Mouse (Mus musculus) testis, postnatal 14 days (tissue): ENCODE measurements around the gene Cpne5.
"Not testable (repeated sequence)": the region's sequence is repeated elsewhere in the genome, so short reads cannot be mapped to it uniquely, and the experiment has no call there.

ENCODE experiments used
- DNase-seq: peaks from one replicate; pipeline ENCODE4 v3.0.0; 2021; ENCODE audit warnings: low spot score

The Cpne5 gene

GRCm38 (mm10) chr17:29136236-29136635 lies 101.7 kb downstream of the Cpne5 start:
- DNase-seq = peak; percentile 68

- DNase-seq = no peak
Observed at GRCm38 (mm10) chr17:29135066-29135465, 102.9 kb downstream of the Cpne5 start.

- no peak for DNase-seq
Observed at GRCm38 (mm10) chr17:29129341-29129740, 108.6 kb downstream of the Cpne5 start.

- DNase-seq = no peak
Observed at GRCm38 (mm10) chr17:29126561-29126960, 111.4 kb downstream of the Cpne5 start.

- no peak for DNase-seq
Observed at GRCm38 (mm10) chr17:29123578-29124174, 114.3 kb downstream of the Cpne5 start.

GRCm38 (mm10) chr17:29122817-29123216 lies 115.2 kb downstream of the Cpne5 start:
- no peak for DNase-seq

GRCm38 (mm10) chr17:29120666-29121065 lies 117.3 kb downstream of the Cpne5 start:
- no peak for DNase-seq

GRCm38 (mm10) chr17:29118057-29118456 lies 119.9 kb downstream of the Cpne5 start:
- DNase-seq = no peak

- DNase-seq = no peak
Observed at GRCm38 (mm10) chr17:29117006-29117648, 120.8 kb downstream of the Cpne5 start.

- no peak for DNase-seq
Observed at GRCm38 (mm10) chr17:29116023-29116422, 121.9 kb downstream of the Cpne5 start.

- no peak for DNase-seq
Observed at GRCm38 (mm10) chr17:29113591-29114352, 124.2 kb downstream of the Cpne5 start, which contains the start of gene Rab44. TSS of gene Rab44 (plus strand) at chr17:29114145.

- no peak for DNase-seq
Observed at GRCm38 (mm10) chr17:29111332-29111731, 126.6 kb downstream of the Cpne5 start.

GRCm38 (mm10) chr17:29110356-29110755 lies 127.6 kb downstream of the Cpne5 start:
- DNase-seq = not testable (repeated sequence)
